Mouse (Mus musculus) fat pad, adult 2 months (tissue): ENCODE results near the gene Caln1.

Experiments used
- DNase-seq: peaks from one replicate; pipeline ENCODE4 v3.0.0-alpha.2; 2011; ENCODE audit warnings: low read depth, low spot score; ENCODE audit errors: extremely low read depth

Caln1 gene

DNA sequence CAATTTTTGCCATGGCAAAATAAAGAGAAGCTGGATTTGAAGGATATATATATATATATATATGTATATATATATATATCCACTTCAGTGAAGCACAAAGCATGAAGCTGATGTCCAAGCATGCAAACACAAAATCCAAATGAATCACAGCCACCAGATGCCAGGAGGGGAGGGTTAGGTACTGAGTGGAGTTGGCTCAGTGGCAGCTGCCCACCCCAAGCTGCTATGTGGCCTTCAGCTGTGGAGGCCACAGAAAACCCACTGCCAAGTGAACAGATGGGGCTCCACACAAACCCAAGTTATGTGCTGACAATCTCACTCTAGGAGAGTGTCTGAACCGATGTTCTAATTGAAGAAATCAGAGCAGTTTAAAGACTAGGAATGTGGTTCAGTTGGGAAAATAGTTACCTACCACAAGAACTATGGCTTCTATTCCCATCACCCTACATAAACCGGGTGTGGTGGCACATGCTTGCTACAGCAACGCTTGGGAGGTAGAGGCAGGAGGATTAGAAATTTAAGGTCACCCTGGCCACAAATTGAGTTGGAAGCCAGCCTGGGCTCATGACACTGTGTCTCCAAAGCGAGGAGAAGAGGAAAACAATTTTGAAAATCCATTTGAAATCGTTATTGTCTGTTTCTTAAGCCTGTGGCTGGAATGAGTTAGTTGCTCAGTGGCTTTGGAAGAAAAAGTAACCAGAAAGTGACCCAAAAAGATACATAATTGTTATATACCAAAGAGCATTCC lies 316.8 kb downstream of the Caln1 start:
- DNase-seq, result no peak

DNA sequence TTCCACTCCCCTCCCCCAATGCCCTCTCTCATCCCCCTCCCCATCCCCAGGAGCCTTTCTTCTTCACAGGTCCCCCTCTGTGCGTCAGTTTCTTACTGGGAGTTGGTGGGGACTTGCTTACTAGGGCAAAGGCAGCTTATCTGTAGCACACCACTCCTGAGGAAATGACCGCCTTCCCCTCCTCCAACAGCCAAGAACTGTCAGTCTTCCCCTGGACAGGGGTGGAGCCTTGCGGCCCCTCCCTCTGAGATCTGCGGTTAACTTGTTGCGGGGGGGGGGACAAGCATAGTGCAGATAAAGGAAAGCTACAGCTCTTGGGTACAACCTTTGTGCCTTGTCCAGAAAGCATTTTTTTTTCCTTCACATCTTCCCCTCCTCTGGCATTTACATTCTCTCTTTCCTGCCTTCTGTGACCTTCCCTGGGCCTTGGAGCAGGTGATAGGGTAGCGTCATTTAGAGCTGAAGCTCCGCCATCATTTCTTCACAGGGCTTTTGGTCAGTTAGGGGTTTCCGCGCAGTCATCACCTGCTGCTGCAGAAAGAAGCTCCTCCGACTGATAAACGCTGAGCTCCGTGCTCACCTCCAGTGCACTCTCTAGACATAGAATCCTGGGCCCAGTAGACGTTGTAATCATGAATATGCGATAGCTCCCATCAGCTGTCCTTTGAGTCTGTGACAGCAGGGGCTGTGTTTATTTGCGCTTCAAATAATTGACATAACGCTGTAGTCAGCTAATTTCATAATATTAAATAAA lies 319.3 kb downstream of the Caln1 start:
- DNase-seq, result no peak

DNA sequence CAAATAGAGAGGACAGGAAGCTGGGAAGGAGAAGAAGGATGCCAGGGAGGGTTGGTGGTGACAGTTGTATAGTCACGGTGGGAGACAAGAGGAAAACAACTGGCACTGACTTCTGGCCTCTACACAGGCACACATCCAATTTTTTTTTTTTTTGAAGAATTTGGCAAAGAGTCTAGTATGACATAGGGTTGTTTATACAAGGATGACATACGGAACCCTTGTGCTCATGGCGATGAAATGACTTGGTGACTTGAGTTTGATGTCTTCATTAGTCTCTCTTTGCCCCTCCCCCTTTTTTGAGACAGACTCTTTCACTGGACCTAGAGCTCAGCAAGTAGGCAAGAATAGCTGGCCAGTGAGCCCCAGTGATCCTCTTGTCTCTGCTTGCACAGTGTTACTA lies 322.1 kb downstream of the Caln1 start:
- DNase-seq, result no peak

DNA sequence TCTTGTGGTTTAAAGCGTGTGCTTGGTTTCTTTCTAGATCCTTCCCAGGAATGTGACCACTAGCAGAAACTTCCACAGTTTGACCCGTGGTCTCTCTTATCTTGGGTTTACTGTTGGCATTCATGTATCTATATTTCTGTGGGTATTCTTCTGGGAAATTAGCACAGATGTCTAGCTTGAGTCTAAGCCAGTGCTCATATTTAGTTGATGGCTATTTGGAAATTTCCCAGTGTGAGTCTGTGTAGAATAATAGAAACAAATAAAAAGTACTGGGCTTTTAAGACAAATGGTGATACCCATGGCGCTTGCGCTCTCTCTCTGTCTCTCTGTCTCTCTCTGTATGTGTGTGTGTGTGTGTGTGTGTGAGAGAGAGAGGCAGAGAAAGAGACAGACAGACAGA lies 330.2 kb downstream of the Caln1 start:
- no peak for DNase-seq

DNA sequence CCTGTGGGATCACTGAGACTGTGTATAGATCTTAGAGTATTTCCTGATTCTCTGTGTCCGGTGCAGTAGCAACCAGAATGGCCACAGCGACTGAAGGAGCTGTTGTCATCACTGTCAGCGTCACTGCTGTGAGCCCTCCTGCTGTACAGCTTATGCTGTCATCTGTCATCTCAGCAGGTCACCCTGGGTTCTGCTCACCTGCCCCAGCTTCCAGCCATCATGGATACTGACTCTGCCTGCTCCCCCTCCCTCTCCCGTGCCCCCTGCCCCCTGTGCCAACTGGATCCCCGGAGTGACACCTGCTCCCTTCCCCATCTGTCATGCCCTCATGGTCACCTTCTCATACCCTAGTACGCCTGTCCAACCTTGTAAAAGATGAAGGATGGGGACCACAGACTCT lies 332.5 kb downstream of the Caln1 start:
- DNase-seq, result no peak

DNA sequence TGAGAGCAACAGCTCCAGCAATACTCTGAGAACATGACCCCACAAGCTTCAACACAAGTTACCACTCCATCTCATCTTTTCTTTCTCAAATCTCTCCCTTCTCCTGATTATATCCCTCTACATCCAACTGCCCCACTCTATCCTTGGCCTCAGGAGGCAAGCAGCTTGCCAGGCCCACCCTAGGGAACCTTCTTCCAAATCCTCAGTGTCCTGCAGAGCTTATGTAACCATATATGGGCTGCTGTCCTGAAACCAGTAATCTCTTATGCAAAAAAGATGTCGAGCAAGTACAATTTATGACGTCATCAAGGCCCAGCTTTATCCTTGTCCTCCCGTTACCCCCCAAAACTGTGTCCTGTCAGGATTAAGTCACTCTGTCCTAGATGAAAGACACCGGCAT lies 333.1 kb downstream of the Caln1 start:
- DNase-seq, result no peak

DNA sequence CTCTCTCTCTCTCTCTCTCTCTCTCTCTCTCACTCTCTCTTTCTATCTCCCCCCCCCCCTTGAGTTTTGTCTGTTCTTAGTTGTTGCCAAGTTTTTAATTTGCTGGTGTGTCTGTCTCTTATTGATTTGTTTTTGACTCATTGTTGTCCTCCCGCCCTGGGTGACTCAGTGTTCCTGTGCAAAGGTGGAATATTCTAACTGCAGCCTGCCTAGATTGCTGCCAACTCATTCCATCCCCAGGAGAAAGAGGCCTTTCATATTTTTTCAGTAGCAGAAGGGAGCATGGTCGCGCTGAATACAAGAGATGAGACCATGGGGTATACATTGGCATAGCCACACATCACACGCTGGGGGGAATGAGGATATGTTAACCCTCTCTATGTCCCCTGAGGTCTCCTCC lies 335.6 kb downstream of the Caln1 start:
- DNase-seq, result no peak

DNA sequence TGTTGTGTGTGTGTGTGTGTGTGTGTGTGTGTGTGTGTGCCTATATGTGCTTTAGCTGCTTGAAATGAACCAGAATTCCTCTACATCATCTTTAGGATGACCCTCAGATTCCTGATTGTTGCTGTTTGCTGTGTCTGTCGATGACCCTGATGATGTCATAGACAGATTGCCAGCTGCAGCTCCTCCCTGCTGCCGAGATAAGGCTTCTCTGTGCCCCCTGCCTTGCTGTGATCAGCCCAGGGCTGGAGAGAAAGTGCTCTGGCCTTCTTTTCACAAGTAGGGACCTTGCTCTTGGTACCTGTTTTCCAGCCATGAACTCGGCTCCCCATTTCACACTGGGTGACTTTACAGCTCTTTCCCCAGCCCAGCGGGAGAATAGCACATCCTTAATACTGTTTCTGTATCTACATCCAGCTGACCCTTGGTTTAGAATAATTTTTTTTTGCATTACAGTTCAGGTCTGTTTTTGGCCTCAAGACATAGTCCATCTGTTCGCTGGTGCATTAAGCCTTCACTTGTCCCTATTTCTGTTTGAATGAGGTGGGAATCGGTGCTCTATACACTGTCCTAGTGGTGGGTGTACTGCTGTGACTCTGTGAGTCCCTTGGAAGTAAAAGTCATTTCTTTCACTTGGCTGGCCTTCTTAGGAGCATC lies 337.1 kb downstream of the Caln1 start:
- no peak for DNase-seq

DNA sequence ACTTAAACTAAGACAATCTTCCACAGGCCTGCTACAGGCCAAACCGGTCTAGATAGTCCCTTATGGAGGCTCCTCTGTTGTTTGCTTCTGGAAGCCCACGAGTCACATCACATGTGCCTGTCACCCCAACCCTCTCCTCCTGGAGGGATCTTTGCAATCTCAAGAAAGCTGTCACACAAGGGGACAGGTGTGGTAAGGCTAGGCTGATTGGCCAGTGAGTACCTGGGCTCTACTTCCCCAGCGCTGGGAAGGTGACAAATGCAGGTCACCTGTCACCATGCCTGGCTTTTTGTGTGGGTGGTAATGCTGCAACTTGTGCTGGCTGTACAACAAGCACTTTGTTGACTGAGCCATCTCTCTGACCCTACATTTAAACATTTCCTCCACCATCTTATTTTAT lies 338.5 kb downstream of the Caln1 start:
- DNase-seq, result no peak

DNA sequence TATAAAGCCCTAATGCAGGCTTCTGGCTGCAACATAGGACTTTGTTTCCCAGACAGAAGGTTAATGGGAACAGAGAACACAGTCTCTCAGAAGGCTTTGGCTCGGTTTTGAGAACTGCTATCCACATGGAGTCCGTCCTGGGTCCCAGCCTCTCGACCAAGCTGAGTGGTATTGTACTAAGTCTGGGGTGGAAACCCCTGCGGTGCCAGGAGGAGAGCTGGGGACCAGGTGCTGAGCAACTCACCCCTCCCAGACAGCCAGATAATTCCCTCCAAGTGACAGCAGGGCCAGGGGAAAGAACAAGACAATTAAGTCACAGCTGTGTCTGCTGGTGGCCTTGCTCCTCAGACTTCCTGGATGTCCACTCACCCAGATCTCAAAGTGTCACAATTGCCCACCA lies 339.4 kb downstream of the Caln1 start:
- no peak for DNase-seq

DNA sequence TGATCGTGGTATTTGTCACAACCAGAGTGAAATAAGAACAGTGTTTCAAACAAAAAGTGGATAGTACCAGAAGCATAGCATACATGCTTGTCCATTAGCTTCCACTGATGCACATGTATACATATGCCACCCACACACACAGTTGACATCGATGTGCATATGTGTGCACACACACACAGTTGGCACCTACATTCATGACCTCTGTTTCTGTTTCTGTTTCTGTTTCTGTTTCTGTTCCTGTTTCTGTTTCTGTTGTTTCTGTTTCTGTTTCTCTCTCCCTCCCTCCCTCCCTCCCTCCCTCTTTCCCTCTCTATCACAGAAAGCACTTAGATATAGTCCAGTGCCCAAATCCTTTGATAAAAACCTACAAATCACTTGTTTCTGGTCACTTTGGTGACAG lies 342.4 kb downstream of the Caln1 start:
- DNase-seq, result no peak

DNA sequence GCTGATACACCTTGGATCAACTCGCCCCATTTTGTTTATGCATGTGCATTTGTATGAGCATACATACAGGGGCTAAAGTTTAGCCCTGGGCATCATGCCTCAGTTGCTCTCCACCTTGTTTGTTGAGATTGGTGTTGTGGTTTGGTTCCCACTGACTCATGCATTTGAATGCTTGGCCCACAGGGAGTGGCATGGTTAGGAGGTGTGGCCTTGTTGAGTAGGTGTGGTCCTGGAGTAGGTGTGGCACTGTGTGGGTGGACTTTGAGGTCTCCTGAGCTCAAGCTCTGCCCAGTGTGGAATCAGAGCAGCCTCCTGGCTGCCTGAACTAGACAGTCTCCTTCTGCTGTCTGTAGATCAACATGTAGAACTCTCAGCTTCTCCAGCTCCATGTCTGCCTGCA lies 343.0 kb downstream of the Caln1 start:
- DNase-seq, result no peak

DNA sequence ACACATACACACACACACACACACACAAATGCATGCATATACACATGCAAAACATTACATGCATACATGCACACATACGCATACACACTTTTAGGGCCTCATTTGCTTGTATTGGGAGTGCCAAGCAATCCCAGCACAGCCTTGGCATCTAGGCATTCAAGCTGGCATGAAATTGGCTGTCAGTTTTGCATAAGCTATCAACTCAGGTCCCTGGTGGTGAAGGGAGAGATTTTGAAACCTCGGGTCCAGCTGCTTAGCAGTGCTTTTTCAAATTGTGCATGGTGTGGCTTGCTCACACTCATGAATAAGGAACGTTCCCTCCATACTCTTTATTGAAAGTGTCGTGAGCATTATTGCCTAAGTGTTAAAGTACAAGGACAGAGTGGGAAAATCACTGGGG lies 345.9 kb downstream of the Caln1 start:
- DNase-seq, result no peak

DNA sequence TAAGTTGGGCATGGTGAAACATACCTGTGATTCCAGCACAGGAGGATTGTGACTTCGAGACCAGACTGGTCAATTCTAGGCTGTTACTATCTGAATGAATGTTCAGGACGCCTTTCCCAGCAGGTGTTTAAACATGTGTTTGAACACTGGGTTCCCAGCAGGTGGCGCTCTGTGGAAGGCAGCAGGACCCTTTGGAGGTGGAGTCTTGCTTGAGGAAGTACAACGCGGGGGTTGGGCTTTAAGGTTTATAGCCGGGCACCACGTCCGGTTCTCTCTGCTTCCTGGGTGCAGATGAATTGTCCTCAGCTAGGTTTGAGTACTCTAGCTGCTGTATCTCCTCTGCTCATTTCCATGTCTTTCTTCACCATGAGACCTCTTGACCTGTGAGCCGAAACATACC lies 349.1 kb downstream of the Caln1 start:
- no peak for DNase-seq

DNA sequence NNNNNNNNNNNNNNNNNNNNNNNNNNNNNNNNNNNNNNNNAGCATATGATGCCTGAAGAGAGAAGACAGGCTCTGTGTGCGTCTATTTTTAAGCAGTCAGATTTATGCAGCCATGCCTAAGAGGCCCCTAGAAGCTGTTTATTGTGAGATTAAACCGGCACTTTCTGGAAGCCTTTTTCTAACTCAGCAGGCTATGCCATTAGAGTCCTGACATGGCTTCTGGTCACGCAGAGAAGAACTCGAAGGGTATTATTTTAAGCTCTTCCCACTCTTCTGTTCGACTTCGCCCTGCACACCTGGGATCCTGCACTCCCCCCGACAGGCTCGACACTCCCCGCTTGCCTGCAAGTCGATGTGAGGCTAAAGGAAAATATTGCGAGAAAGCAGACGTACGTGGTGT lies 372.9 kb downstream of the Caln1 start:
- DNase-seq, result no peak

DNA sequence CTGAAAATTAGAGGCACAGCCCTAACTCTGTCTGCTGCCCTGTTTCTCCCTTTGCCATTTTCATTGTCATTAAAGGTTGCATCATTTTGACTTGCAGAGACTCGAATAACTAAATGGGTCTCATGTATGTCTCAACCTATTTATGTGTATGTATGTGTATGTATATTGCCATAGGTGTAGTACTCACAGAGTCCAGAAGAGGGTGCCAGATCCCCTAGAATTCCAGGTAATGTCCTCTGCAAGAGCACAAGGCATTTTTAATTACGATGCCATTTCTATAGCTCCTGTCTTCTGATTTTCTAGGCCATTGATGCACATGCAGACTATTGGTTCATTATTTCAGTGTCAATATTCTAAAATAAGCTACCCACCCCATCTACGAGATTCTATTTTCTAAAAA lies 388.3 kb downstream of the Caln1 start:
- DNase-seq, result no peak

DNA sequence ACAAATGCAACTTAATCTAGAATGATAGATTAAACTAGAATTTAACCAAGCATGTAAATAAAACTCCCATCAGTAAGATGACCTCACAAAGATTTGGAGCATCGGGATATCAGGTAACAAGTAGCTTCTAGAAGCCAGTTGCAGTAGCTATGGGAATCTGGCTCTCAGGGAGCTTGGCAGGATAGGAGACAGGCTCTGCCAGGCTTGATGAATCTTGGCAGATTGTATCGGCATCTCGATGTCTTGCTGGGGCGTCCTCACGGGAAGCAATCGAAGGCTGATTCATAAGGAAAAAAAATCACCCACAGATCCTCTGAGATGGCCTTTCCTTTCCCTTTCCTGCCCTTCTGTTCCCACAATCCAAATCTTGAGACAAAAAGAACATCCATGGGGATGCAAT lies 396.5 kb downstream of the Caln1 start:
- no peak for DNase-seq

DNA sequence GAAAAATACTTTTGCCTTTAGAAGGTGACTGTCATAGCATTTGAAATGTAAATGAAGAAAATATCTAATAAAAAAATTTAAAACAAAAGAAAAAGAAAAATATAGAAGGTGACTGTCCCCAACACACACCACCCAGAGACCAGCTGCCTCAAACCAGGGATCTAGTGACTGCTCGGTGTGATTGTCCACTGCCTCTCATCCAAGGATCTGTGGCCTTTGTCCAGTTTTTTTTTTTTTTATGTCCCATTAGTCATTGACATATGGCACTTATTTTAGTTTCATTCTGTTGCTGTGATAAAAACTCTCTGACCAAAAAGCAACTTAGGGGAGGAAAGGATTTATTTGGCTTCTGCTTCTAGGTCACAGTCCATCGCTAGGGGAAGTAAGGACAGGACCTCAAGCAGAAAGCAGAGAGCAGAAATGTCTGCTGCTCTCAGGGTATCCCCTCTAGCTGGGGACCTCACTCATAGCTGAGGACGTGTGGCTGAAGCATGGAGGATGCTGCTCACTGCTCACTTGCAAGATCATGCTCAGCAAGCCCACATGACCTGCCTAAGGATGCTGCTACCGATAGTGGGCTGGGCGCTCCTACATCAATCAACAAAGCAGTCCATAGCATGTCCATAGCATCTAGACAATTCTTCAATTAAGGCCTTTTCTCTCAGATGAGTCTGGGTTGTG lies 401.9 kb downstream of the Caln1 start:
- DNase-seq, result no peak

DNA sequence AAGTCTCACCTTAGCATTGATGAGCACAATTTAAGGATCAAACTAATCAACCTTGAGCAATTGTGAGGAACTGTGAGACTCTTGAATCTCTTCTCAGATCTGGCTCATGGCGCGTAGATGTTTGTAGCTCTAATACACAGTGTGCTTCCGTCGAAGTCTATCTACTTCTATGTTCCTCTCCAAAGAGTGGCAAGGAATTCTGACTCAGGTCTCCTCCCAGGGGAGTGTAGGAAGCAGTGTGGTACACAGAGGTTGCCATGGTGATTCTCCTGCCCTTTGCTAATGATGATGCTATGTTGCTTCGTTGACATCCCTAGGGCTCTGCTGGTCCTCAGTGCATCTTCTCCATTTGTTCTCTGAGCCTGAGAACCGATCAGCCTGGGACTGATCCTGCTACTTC lies 403.2 kb downstream of the Caln1 start:
- no peak for DNase-seq

DNA sequence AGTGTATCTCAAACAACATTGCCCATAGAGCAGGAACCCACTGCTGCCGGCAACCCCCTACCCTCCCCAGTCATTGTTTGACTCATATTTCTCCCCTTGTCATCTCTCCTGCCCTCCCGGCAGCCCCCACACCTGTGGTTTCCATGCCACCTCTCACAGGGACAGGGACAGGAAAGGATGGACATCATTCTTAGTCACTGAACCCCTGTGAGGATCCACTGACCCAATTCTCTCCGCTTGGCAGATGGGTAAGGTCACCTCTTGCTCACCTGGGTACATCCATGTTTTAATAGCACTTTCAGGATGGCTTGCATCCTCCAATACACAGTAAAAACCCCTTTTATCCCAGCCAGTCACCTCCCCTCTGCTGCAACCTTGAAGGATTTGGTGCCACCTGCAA lies 405.7 kb downstream of the Caln1 start:
- no peak for DNase-seq

DNA sequence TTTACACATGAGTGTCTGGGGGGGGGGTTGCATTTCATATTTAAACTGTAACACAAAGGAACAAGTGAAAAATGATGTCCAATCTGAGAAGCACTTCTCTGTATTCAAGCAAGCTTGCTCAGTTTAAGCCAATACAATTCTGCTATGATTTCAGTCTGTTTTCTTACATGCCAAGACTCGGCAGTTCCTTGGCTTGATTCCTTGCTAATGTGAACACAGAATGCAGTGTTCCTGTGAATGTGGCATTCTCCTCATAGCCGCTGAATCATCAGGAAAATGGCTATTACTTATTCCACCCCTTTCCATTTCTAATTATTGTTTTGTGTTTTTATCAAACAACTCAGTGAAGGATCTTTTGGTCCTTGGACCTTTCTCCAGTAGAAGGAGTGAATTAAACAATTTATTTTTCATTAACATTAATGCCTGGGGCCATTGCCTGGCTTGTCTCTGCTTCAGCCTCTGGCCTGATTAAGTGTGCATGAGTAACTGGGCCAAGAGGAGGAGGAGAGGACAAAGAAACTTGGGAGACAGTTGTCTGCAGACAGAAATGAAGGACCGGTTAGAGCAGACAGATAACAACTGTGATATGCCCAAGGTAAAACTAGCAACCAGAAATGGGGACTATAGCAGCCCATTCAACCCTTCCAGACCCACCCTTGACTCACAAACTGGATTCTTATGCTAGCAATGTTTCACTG lies 423.6 kb downstream of the Caln1 start:
- no peak for DNase-seq
